Mouse (Mus musculus) neural tube, embryonic 15.5 days (tissue): ENCODE measurements around the gene Steap4. TPM values are rescaled to one million over a fixed set of nuclear protein-coding genes. Genes with fewer than 3 reads are reported as not detected.
"Not testable (repeated sequence)": the region's sequence is repeated elsewhere in the genome, so short reads cannot be mapped to it uniquely, and the experiment has no call there.

Experiments used
- ATAC-seq: fragments of 200-750 bp; cut with Nextera tagmentation; 2 replicates; pipeline ENCODE4 v1.8.0; 2017; ENCODE audit warnings: mild to moderate bottlenecking, moderate TSS enrichment, moderate library complexity; ENCODE audit not compliant: low FRiP score
- H3K27ac ChIP-seq: fragments of 300-500 bp; sonication (generic); replicated peaks from 2 replicates; pipeline ENCODE4 v1.5.1; 2015; ENCODE audit warnings: mild to moderate bottlenecking, inconsistent platforms
- H3K27me3 ChIP-seq: fragments of 300-500 bp; sonication (generic); replicated peaks from 2 replicates; pipeline ENCODE4 v1.6.1; 2015; ENCODE audit warnings: inconsistent platforms
- H3K36me3 ChIP-seq: fragments of 300-500 bp; sonication (generic); 2 replicates; pipeline ENCODE4 v1.6.1; 2015; ENCODE audit warnings: inconsistent platforms
- H3K4me1 ChIP-seq: fragments of 300-500 bp; sonication (generic); 2 replicates; pipeline ENCODE4 v1.6.1; 2015; ENCODE audit warnings: inconsistent platforms
- H3K4me2 ChIP-seq: fragments of 300-500 bp; sonication (generic); 2 replicates; pipeline ENCODE4 v1.6.1; 2015; ENCODE audit warnings: inconsistent platforms, mild to moderate bottlenecking, moderate library complexity
- H3K4me3 ChIP-seq: fragments of 300-500 bp; sonication (generic); replicated peaks from 2 replicates; pipeline ENCODE4 v1.5.1; 2015; ENCODE audit warnings: mild to moderate bottlenecking, inconsistent platforms
- H3K9ac ChIP-seq: fragments of 300-500 bp; sonication (generic); replicated peaks from 2 replicates; pipeline ENCODE4 v1.6.1; 2015; ENCODE audit warnings: mild to moderate bottlenecking, inconsistent platforms
- H3K9me3 ChIP-seq: fragments of 300-500 bp; sonication (generic); replicated peaks from 2 replicates; pipeline ENCODE4 v1.6.1; 2016; ENCODE audit warnings: inconsistent platforms
- WGBS: fragments of 180-500 bp; shearing (Covaris S2); methylation state at CpG from one replicate; pipeline ENCODE4 v1.1.7; 2015; ENCODE audit warnings: mixed read lengths; 5-methylcytosine and 5-hydroxymethylcytosine counted together
- polyA plus RNA-seq: library from polyadenylated mRNA; unstranded; fragments of >200 nt; fragmentation: Nextera tagmentation; extraction: Ambion mirVana; gene quantifications from 2 replicates; pipeline ENCODE4 v1.2.1, GENCODE M21; 2015

Steap4 gene
- polyA plus RNA-seq, 1 experiment from 2014 or later, result 0.45 TPM

GRCm38 (mm10) chr5:7955371-7955966 lies 4.8 kb upstream of the Steap4 start:
- Histone ChIP-seq H3K27ac (no peak overlapping the region), H3K27me3 (no peaks in the 10 kb centered on the region), H3K9me3 (no peaks in the 10 kb centered on the region), H3K36me3 (no peaks in the 10 kb centered on the region), H3K4me2 (no peak overlapping the region), H3K9ac (no peak overlapping the region), H3K4me3 (no peak overlapping the region), H3K4me1 (peaks cover 7% of the 10 kb centered on the region)
- no peak for ATAC-seq
- WGBS, result 86% methylated on average over 5 of the region's 5 CpGs

DNA sequence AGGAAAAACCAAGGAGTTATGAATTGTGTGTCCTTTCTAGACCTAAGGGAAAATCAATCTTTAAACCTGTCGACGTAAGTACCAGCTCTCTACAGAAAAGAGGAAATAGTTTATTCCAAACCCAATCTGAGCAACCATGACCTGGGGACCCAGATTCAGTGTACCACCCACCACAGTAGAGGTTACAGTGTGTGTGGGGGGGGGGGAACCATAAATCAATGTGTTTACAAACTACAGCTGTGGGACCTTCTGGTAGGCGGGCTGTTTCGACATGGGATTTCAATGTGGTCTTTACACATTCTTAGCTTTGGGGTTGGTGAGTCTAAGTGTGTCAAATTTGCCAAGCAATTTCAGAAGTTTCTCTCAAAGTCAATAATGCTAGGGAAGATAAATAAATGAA lies 2.2 kb upstream of the Steap4 start:
- Histone ChIP-seq H3K36me3 (no peaks in the 10 kb centered on the region), H3K4me2 (no peak overlapping the region), H3K27me3 (no peaks in the 10 kb centered on the region), H3K9ac (no peak overlapping the region), H3K27ac (no peak overlapping the region), H3K4me3 (no peak overlapping the region), H3K4me1 (peaks cover 8% of the 10 kb centered on the region), H3K9me3 (no peaks in the 10 kb centered on the region)
- 94% methylated on average over 4 of the region's 4 CpGs for WGBS
- no peak for ATAC-seq

DNA sequence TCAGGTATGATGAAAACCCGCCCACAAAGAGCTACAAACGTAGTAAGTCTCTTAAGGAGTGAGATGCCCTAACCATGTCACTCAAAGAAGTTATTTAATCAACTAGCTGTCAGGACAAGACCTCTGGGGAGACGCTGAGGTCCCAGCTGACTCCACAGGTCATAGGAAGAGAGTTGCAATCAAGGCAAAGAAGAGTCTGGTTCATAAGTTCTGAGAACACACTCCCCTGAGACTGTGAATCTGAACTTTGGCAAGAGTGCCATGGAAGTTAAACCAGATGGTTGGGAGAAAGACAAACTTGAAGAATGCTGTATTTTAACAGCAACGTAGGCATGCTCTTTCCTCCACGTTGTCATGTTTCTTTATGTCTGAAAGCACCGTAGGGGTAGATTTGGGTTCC lies 971 bp upstream of the Steap4 start:
- Histone ChIP-seq H3K27ac (no peak overlapping the region), H3K4me1 (peaks cover 8% of the 10 kb centered on the region), H3K4me2 (no peak overlapping the region), H3K4me3 (no peak overlapping the region), H3K9ac (no peak overlapping the region), H3K36me3 (no peaks in the 10 kb centered on the region), H3K9me3 (no peaks in the 10 kb centered on the region), H3K27me3 (no peaks in the 10 kb centered on the region)
- ATAC-seq, result no peak
- 88% methylated on average over 6 of the region's 6 CpGs for WGBS

- Histone ChIP-seq H3K4me3 (no peak overlapping the region), H3K27me3 (no peaks in the 10 kb centered on the region), H3K9ac (no peak overlapping the region), H3K4me1 (peaks cover 8% of the 10 kb centered on the region), H3K36me3 (no peaks in the 10 kb centered on the region), H3K9me3 (no peaks in the 10 kb centered on the region), H3K27ac (no peak overlapping the region), H3K4me2 (no peak overlapping the region)
- WGBS, result 86% methylated on average over 7 of the region's 7 CpGs
- ATAC-seq, result no peak
These were observed 856 bp downstream of the Steap4 start for GRCm38 (mm10) chr5:7961113-7961512.

DNA sequence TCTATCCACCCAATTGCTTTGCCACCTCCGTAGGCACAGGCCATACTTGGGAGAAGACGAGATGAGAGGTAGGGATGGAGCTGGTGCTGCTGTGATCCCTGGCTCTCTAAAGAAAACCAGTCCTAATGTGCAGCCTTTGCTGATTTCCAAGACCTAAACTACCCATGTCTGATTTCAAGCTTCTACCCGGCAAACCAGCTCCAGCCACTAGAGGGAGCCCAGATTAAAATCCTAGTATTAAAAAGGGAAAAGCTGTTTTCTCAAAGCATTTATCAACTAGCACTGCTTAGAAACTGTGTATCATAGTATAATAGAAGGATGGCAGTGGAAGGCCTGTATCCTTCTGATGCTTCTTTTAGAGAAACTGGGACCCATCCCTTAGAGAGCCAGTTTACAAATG lies 5.0 kb downstream of the Steap4 start:
- peaks cover 3% of the 10 kb centered on the region for H3K4me1 ChIP-seq
- no peaks in the 10 kb centered on the region for H3K36me3 ChIP-seq
- no peak for ATAC-seq
- H3K4me2 ChIP-seq, result no peak overlapping the region
- WGBS, result 38% methylated on average over 3 of the region's 3 CpGs
- H3K9me3 ChIP-seq, result no peaks in the 10 kb centered on the region
- no peak overlapping the region for H3K27ac ChIP-seq
- no peak overlapping the region for H3K9ac ChIP-seq
- H3K27me3 ChIP-seq, result no peaks in the 10 kb centered on the region
- H3K4me3 ChIP-seq, result no peak overlapping the region

DNA sequence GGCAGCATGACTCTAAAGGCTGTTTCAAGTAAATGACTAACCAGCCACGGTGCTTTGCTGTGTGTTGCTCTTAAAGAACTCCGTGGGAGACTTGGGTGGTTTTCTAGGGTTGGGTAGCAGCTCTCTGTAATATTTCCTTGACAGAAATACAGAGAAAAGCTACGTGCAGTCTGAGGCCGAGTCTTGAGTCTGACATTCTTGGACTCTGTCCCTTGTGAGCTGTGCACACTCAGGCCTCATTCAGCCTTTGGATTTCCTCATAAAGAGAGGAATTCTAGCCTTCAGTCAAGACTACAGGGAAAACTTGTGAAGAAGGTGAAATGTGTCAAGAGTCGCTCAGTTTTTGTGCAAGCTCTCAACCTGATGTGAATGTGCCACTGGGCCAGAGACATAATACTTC lies 7.9 kb downstream of the Steap4 start:
- 78% methylated on average over 5 of the region's 5 CpGs for WGBS
- no peaks in the 10 kb centered on the region for H3K9me3 ChIP-seq
- no peaks in the 10 kb centered on the region for H3K4me1 ChIP-seq
- no peaks in the 10 kb centered on the region for H3K27me3 ChIP-seq
- H3K4me3 ChIP-seq, result no peak overlapping the region
- no peak overlapping the region for H3K4me2 ChIP-seq
- no peak for ATAC-seq
- H3K36me3 ChIP-seq, result no peaks in the 10 kb centered on the region
- H3K9ac ChIP-seq, result no peak overlapping the region
- no peak overlapping the region for H3K27ac ChIP-seq

DNA sequence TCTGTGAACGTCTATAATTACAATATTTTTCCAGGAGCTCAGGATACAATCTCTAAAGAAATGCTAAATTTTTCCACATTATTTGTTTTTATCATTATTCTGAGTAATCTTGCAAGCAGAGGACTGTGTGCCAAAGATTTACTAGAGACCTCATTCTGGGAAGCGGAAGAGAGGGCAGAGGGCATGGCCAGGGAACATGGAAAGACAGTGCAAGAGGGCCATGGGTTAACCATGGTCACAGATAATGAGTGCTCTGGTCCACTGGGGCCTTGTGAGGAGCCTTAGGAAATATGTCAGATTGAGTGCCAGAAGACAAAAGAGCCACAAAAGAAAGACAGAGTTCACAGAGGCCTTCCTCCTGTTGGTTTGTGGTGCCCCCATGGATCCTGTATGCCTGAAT lies 12.0 kb downstream of the Steap4 start:
- H3K27ac ChIP-seq, result no peak overlapping the region
- no peak for ATAC-seq
- no peak overlapping the region for H3K9ac ChIP-seq
- 93% methylated on average over 2 of the region's 2 CpGs for WGBS
- H3K27me3 ChIP-seq, result no peaks in the 10 kb centered on the region
- no peak overlapping the region for H3K4me3 ChIP-seq
- no peak overlapping the region for H3K4me2 ChIP-seq
- H3K4me1 ChIP-seq, result no peaks in the 10 kb centered on the region
- no peaks in the 10 kb centered on the region for H3K36me3 ChIP-seq
- no peaks in the 10 kb centered on the region for H3K9me3 ChIP-seq

- no peak for ATAC-seq
- H3K4me1 ChIP-seq, result no peaks in the 10 kb centered on the region
- 92% methylated on average over 11 of the region's 11 CpGs for WGBS
- H3K9me3 ChIP-seq, result no peaks in the 10 kb centered on the region
- no peaks in the 10 kb centered on the region for H3K27me3 ChIP-seq
- no peak overlapping the region for H3K4me3 ChIP-seq
- no peak overlapping the region for H3K4me2 ChIP-seq
- no peak overlapping the region for H3K27ac ChIP-seq
- H3K9ac ChIP-seq, result no peak overlapping the region
- no peaks in the 10 kb centered on the region for H3K36me3 ChIP-seq
These were observed 14.4 kb downstream of the Steap4 start for GRCm38 (mm10) chr5:7974522-7975197.

GRCm38 (mm10) chr5:7980586-7980985 lies 20.3 kb downstream of the Steap4 start:
- Histone ChIP-seq H3K4me1 (no peaks in the 10 kb centered on the region), H3K27me3 (no peaks in the 10 kb centered on the region), H3K36me3 (no peaks in the 10 kb centered on the region), H3K9ac (no peak overlapping the region), H3K4me3 (no peak overlapping the region), H3K4me2 (no peak overlapping the region), H3K9me3 (no peaks in the 10 kb centered on the region), H3K27ac (no peak overlapping the region)
- no peak for ATAC-seq
- 85% methylated on average over 5 of the region's 5 CpGs for WGBS

DNA sequence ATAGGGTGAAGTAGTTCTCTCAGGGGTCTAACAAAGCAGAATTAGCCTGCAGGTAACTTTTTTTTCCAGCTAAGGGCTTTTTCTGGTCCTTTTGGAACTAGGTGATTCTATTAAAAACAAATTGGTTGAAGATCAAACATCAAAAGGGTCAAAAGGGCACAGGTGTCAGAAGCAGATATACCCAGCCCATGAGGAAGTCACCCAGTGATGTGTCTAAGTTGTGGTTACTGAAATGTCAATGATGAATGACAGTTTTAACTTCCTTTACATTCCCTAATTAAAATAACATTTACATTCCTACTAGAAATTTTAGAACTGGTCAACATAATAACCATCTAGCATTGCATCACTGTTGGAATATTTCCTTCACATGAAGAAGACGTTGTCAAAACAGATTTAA lies 27.7 kb downstream of the Steap4 start:
- no peaks in the 10 kb centered on the region for H3K9me3 ChIP-seq
- no peak overlapping the region for H3K4me3 ChIP-seq

DNA sequence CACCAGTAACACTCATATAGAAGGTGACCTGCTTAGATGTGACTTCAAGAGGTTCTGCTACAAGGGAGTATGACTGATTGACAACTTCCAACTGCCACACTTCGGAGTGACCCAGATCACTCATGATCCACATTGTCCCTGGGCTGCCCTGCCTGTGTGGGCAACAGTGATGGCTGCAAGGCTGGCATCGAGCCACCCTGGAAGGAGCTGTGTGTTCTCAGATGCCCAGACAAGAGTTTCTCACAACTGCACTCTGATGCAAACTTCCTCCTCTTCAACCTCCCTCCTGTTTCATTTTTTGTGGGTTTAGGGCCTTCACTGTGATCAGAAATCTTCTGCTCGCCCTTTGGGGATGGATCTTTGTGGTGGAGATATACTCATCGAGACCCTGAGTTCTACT lies 28.2 kb downstream of the Steap4 start:
- Histone ChIP-seq H3K36me3 (no peaks in the 10 kb centered on the region), H3K4me1 (no peaks in the 10 kb centered on the region), H3K4me3 (no peak overlapping the region), H3K27ac (no peak overlapping the region), H3K4me2 (no peak overlapping the region), H3K9me3 (no peaks in the 10 kb centered on the region), H3K27me3 (no peaks in the 10 kb centered on the region), H3K9ac (no peak overlapping the region)
- ATAC-seq, result no peak
- 87% methylated on average over 4 of the region's 4 CpGs for WGBS

More for the DNA sequence above, 27.7 kb downstream of the Steap4 start:
- 83% methylated on average over 1 of the region's 1 CpGs for WGBS
- no peak overlapping the region for H3K9ac ChIP-seq
- no peaks in the 10 kb centered on the region for H3K4me1 ChIP-seq
- H3K36me3 ChIP-seq, result no peaks in the 10 kb centered on the region
- no peak overlapping the region for H3K27ac ChIP-seq
- ATAC-seq, result no peak
- no peaks in the 10 kb centered on the region for H3K27me3 ChIP-seq
- no peak overlapping the region for H3K4me2 ChIP-seq

DNA sequence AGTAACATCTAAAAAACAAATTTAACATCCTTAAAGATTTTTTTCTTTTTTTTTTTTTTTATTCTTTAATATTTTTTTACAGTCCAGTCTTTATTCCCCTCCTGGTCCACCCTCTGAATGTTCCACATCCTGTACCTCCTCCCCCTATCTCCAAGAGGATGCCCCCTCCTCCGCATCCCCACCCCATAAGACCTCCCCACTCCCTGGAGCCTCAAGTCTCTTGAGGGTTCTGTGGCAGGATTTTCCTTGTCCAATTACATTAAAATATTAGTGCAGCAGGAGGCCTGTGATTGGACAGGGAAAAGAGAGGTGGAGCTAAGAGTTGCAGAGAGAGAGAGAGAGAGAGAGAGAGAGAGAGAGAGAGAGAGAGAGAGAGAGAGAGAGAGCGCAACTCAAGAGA lies 31.4 kb downstream of the Steap4 start:
- not testable (repeated sequence) for H3K27ac ChIP-seq, ATAC-seq, H3K4me3 ChIP-seq, H3K4me2 ChIP-seq, H3K4me1 ChIP-seq, H3K27me3 ChIP-seq, H3K9me3 ChIP-seq, H3K9ac ChIP-seq, H3K36me3 ChIP-seq
- 72% methylated on average over 2 of the region's 2 CpGs for WGBS
